Mouse (Mus musculus): ENCODE data around the gene Aktip. TPM values are rescaled to one million over a fixed set of nuclear protein-coding genes. Genes with fewer than 3 reads are reported as not detected.

Aktip gene
- total RNA-seq, 2 experiments from 2014 or later = 10.3 to 10.4 TPM

- ATAC-seq (replicated peaks; ENCODE audit: poor library complexity, severe bottlenecking) = no peak
These were observed 130.4 kb downstream of the Aktip start for GRCm38 (mm10) chr8:91069407-91069806.

- ATAC-seq (replicated peaks; ENCODE audit: poor library complexity, severe bottlenecking) = peak; percentile 48
These were observed 134.6 kb downstream of the Aktip start for GRCm38 (mm10) chr8:91065179-91065578.

Other genes with a start within 250 kb of the Aktip start
- 29.3 and 58.5 TPM in 2 replicates for gene Rbl2, start 129.9 kb downstream of the Aktip start, total RNA-seq (2014; fragmentation: Nextera tagmentation)
- 49.2 and 60.7 TPM in 2 replicates for gene Rbl2, start 129.9 kb downstream of the Aktip start, total RNA-seq (2017)
- 8.7 and 11.9 TPM in 2 replicates for gene Rpgrip1l, start 113.3 kb upstream of the Aktip start, total RNA-seq (2014; fragmentation: Nextera tagmentation)
- 7.6 and 12.5 TPM in 2 replicates for gene Rpgrip1l, start 113.3 kb upstream of the Aktip start, total RNA-seq (2017)
- 48.1 and 61.5 TPM in 2 replicates for gene Fto, start 113.5 kb upstream of the Aktip start, total RNA-seq (2014; fragmentation: Nextera tagmentation)
- 25.1 and 31.4 TPM in 2 replicates for gene Fto, start 113.5 kb upstream of the Aktip start, total RNA-seq (2017)

Measured in granulocyte monocyte progenitor cell, adult 5-6 weeks (primary cell).